Mouse (Mus musculus) gastrocnemius, postnatal 14 days (tissue): ENCODE measurements around the gene Gpc6. TPM values are rescaled to one million over a fixed set of nuclear protein-coding genes. Genes with fewer than 3 reads are reported as not detected.

Source experiments
- DNase-seq: peaks from one replicate; pipeline ENCODE4 v3.0.0; 2021; ENCODE audit warnings: mixed read lengths
- intact Hi-C: fragments of 180-260 bp; cut with DNase I; formaldehyde crosslinking; loops from one replicate; pipeline ENCODE4 v1.15.1; 2025; ENCODE audit warnings: low total_unique reads
- total RNA-seq, 2 experiments: library from RNA; stranded (reverse); gene quantifications; 2 replicates each; pipeline ENCODE4 v1.2.3; 2021

Gene Gpc6
- total RNA-seq, 2 experiments from 2014 or later: 7.7 to 9.6 TPM

GRCm38 (mm10) chr14:117810321-117811270, 885.5 kb downstream of the Gpc6 start:
- no peak for DNase-seq
- intact Hi-C loops: no loop called here

- no peak for DNase-seq
- intact Hi-C loops: no loop called here
Observed at GRCm38 (mm10) chr14:117813473-117813872, 888.4 kb downstream of the Gpc6 start.

- no peak for DNase-seq
- intact Hi-C loops: no loop called here
Observed at GRCm38 (mm10) chr14:117816008-117816407, 890.9 kb downstream of the Gpc6 start.

- no peak for DNase-seq
- intact Hi-C loops: no loop called here
Observed at GRCm38 (mm10) chr14:117816706-117817105, 891.6 kb downstream of the Gpc6 start.

- no peak for DNase-seq
- intact Hi-C loops: no loop called here
Observed at GRCm38 (mm10) chr14:117817196-117817595, 892.1 kb downstream of the Gpc6 start.

GRCm38 (mm10) chr14:117824491-117824890, 899.4 kb downstream of the Gpc6 start:
- intact Hi-C loops: no loop called here
- no peak for DNase-seq

GRCm38 (mm10) chr14:117826294-117827046, 901.4 kb downstream of the Gpc6 start:
- intact Hi-C loops: no loop called here
- no peak for DNase-seq

- intact Hi-C loops: no loop called here
- DNase-seq: no peak
Observed at GRCm38 (mm10) chr14:117831267-117831666, 906.2 kb downstream of the Gpc6 start.

- intact Hi-C loops: no loop called here
Observed at GRCm38 (mm10) chr14:117831731-117832130, 906.6 kb downstream of the Gpc6 start.

GRCm38 (mm10) chr14:117835506-117835905, 910.4 kb downstream of the Gpc6 start:
- no peak for DNase-seq
- intact Hi-C loops: no loop called here

More at GRCm38 (mm10) chr14:117831731-117832130, 906.6 kb downstream of the Gpc6 start:
- no peak for DNase-seq

- DNase-seq: no peak
- intact Hi-C loops: no loop called here
Observed at GRCm38 (mm10) chr14:117837021-117837420, 911.9 kb downstream of the Gpc6 start.

GRCm38 (mm10) chr14:117837715-117838114, 912.6 kb downstream of the Gpc6 start:
- intact Hi-C loops: no loop called here
- no peak for DNase-seq

- DNase-seq: no peak
- intact Hi-C loops: no loop called here
Observed at GRCm38 (mm10) chr14:117841211-117841610, 916.1 kb downstream of the Gpc6 start.

GRCm38 (mm10) chr14:117841797-117842553, 916.9 kb downstream of the Gpc6 start:
- intact Hi-C loops: no loop called here
- no peak for DNase-seq

- DNase-seq: no peak
- intact Hi-C loops: no loop called here
Observed at GRCm38 (mm10) chr14:117849591-117850505, 924.7 kb downstream of the Gpc6 start.

GRCm38 (mm10) chr14:117852266-117852665, 927.2 kb downstream of the Gpc6 start:
- DNase-seq: no peak
- intact Hi-C loops: no loop called here

- intact Hi-C loops: no loop called here
- no peak for DNase-seq
Observed at GRCm38 (mm10) chr14:117852842-117853241, 927.7 kb downstream of the Gpc6 start.

GRCm38 (mm10) chr14:117854498-117854897, 929.4 kb downstream of the Gpc6 start:
- intact Hi-C loops: no loop called here
- DNase-seq: no peak

- no peak for DNase-seq
- intact Hi-C loops: no loop called here
Observed at GRCm38 (mm10) chr14:117871268-117871667, 946.2 kb downstream of the Gpc6 start.
